Mouse (Mus musculus): ENCODE measurements around the gene Clns1a. TPM values are rescaled to one million over a fixed set of nuclear protein-coding genes. Genes with fewer than 3 reads are reported as not detected.

The Clns1a gene
- polyA plus RNA-seq, 1 experiment from 2014 or later = 204 TPM

- WGBS = 23% methylated on average over 28 of the region's 28 CpGs
- peak; percentile 74 for ATAC-seq (replicated peaks)
- no peaks in the 10 kb centered on the region for H3K9me3 ChIP-seq
- H3K36me3 ChIP-seq = no peaks in the 10 kb centered on the region
- no peak overlapping the region for H3K4me2 ChIP-seq (replicated peaks)
- H3K9ac ChIP-seq (replicated peaks) = no peak overlapping the region
- peaks cover 10% of the 10 kb centered on the region for H3K4me1 ChIP-seq
- H3K4me3 ChIP-seq = no peak overlapping the region
- no peak overlapping the region for H3K27ac ChIP-seq (replicated peaks)
- no peaks in the 10 kb centered on the region for H3K27me3 ChIP-seq
These were observed 51.5 kb downstream of the Clns1a start for GRCm38 (mm10) chr7:97747787-97748497.

- no peak overlapping the region for H3K4me2 ChIP-seq (replicated peaks)
- no peak overlapping the region for H3K27ac ChIP-seq (replicated peaks)
- no peaks in the 10 kb centered on the region for H3K9me3 ChIP-seq
- peaks cover 10% of the 10 kb centered on the region for H3K4me1 ChIP-seq
- WGBS = 51% methylated on average over 10 of the region's 10 CpGs
- H3K9ac ChIP-seq (replicated peaks) = no peak overlapping the region
- H3K27me3 ChIP-seq = no peaks in the 10 kb centered on the region
- no peak overlapping the region for H3K4me3 ChIP-seq
- H3K36me3 ChIP-seq = no peaks in the 10 kb centered on the region
- ATAC-seq (replicated peaks) = peak; percentile 23; the same call in 1 of the 2 replicates
These were observed 52.2 kb downstream of the Clns1a start for GRCm38 (mm10) chr7:97748527-97749206.

GRCm38 (mm10) chr7:97749207-97750190 lies 53.1 kb downstream of the Clns1a start:
- Histone ChIP-seq H3K27me3 (no peaks in the 10 kb centered on the region), H3K9ac (replicated peaks) (no peak overlapping the region), H3K4me1 (peaks cover 10% of the 10 kb centered on the region), H3K27ac (replicated peaks) (no peak overlapping the region), H3K9me3 (no peaks in the 10 kb centered on the region), H3K4me3 (no peak overlapping the region), H3K36me3 (no peaks in the 10 kb centered on the region), H3K4me2 (replicated peaks) (no peak overlapping the region)
- ATAC-seq (replicated peaks) = no peak
- WGBS = 27% methylated on average over 19 of the region's 19 CpGs

GRCm38 (mm10) chr7:97756967-97757881 lies 60.8 kb downstream of the Clns1a start:
- peak overlapping the region; percentile 20; the same call in 1 of the 2 replicates for H3K9ac ChIP-seq (replicated peaks)
- H3K4me3 ChIP-seq = peak overlapping the region; percentile 5; the same call in 1 of the 2 replicates
- WGBS = 18% methylated on average over 18 of the region's 18 CpGs
- H3K27me3 ChIP-seq = no peaks in the 10 kb centered on the region
- ATAC-seq (replicated peaks) = peak; percentile 89
- no peaks in the 10 kb centered on the region for H3K36me3 ChIP-seq
- H3K9me3 ChIP-seq = no peaks in the 10 kb centered on the region
- 0 out of 2 replicates have a peak overlapping the region, but pooled peaks have one; percentile 24 for H3K27ac ChIP-seq (replicated peaks)
- H3K4me2 ChIP-seq (replicated peaks) = peak overlapping the region; percentile 36
- peaks cover 9% of the 10 kb centered on the region for H3K4me1 ChIP-seq

GRCm38 (mm10) chr7:97764591-97764990 lies 68.2 kb downstream of the Clns1a start:
- no peak overlapping the region for H3K4me2 ChIP-seq (replicated peaks)
- no peak overlapping the region for H3K4me3 ChIP-seq
- no peak overlapping the region for H3K27ac ChIP-seq (replicated peaks)
- H3K27me3 ChIP-seq = no peaks in the 10 kb centered on the region
- no peak overlapping the region for H3K9ac ChIP-seq (replicated peaks)
- H3K4me1 ChIP-seq = no peaks in the 10 kb centered on the region
- no peaks in the 10 kb centered on the region for H3K9me3 ChIP-seq
- ATAC-seq (replicated peaks) = no peak
- 78% methylated on average over 11 of the region's 11 CpGs for WGBS
- no peaks in the 10 kb centered on the region for H3K36me3 ChIP-seq

- Histone ChIP-seq H3K9me3 (no peaks in the 10 kb centered on the region), H3K4me3 (no peak overlapping the region), H3K27ac (replicated peaks) (no peak overlapping the region), H3K36me3 (no peaks in the 10 kb centered on the region), H3K9ac (replicated peaks) (no peak overlapping the region), H3K4me1 (no peaks in the 10 kb centered on the region), H3K27me3 (no peaks in the 10 kb centered on the region), H3K4me2 (replicated peaks) (no peak overlapping the region)
- 93% methylated on average over 21 of the region's 21 CpGs for WGBS
- ATAC-seq (replicated peaks) = no peak
These were observed 68.9 kb downstream of the Clns1a start for GRCm38 (mm10) chr7:97765181-97765962.

- ATAC-seq (replicated peaks) = no peak
- H3K4me1 ChIP-seq = no peaks in the 10 kb centered on the region
- H3K9me3 ChIP-seq = no peaks in the 10 kb centered on the region
- H3K36me3 ChIP-seq = no peaks in the 10 kb centered on the region
- no peak overlapping the region for H3K4me2 ChIP-seq (replicated peaks)
- 88% methylated on average over 5 of the region's 5 CpGs for WGBS
- H3K27ac ChIP-seq (replicated peaks) = no peak overlapping the region
- H3K27me3 ChIP-seq = no peaks in the 10 kb centered on the region
- H3K4me3 ChIP-seq = no peak overlapping the region
- H3K9ac ChIP-seq (replicated peaks) = no peak overlapping the region
These were observed 69.5 kb downstream of the Clns1a start for GRCm38 (mm10) chr7:97765963-97766347.

- 85% methylated on average over 9 of the region's 9 CpGs for WGBS
- Histone ChIP-seq H3K4me1 (no peaks in the 10 kb centered on the region), H3K9ac (replicated peaks) (no peak overlapping the region), H3K36me3 (no peaks in the 10 kb centered on the region), H3K4me3 (no peak overlapping the region), H3K27ac (replicated peaks) (no peak overlapping the region), H3K9me3 (no peaks in the 10 kb centered on the region), H3K4me2 (replicated peaks) (no peak overlapping the region), H3K27me3 (no peaks in the 10 kb centered on the region)
- ATAC-seq (replicated peaks) = no peak
These were observed 70.2 kb downstream of the Clns1a start for GRCm38 (mm10) chr7:97766406-97767166.

- Histone ChIP-seq H3K27me3 (no peaks in the 10 kb centered on the region), H3K27ac (replicated peaks) (no peak overlapping the region), H3K9ac (replicated peaks) (no peak overlapping the region), H3K9me3 (no peaks in the 10 kb centered on the region), H3K4me1 (no peaks in the 10 kb centered on the region), H3K36me3 (no peaks in the 10 kb centered on the region), H3K4me3 (no peak overlapping the region), H3K4me2 (replicated peaks) (no peak overlapping the region)
- no peak for ATAC-seq (replicated peaks)
- 67% methylated on average over 8 of the region's 8 CpGs for WGBS
These were observed 71.4 kb downstream of the Clns1a start for GRCm38 (mm10) chr7:97767841-97768240.

GRCm38 (mm10) chr7:97769020-97769419 lies 72.6 kb downstream of the Clns1a start:
- Histone ChIP-seq H3K27ac (replicated peaks) (no peak overlapping the region), H3K9me3 (no peaks in the 10 kb centered on the region), H3K4me2 (replicated peaks) (no peak overlapping the region), H3K9ac (replicated peaks) (no peak overlapping the region), H3K36me3 (no peaks in the 10 kb centered on the region), H3K27me3 (no peaks in the 10 kb centered on the region), H3K4me1 (no peaks in the 10 kb centered on the region), H3K4me3 (no peak overlapping the region)
- ATAC-seq (replicated peaks) = no peak
- 85% methylated on average over 4 of the region's 4 CpGs for WGBS
